Mouse (Mus musculus): Measurements from ENCODE around the gene Perm1. TPM values are rescaled to one million over a fixed set of nuclear protein-coding genes. Genes with fewer than 3 reads are reported as not detected.

The Perm1 gene
- total RNA-seq, 2 experiments from 2014 or later: 265 to 319 TPM

DNA sequence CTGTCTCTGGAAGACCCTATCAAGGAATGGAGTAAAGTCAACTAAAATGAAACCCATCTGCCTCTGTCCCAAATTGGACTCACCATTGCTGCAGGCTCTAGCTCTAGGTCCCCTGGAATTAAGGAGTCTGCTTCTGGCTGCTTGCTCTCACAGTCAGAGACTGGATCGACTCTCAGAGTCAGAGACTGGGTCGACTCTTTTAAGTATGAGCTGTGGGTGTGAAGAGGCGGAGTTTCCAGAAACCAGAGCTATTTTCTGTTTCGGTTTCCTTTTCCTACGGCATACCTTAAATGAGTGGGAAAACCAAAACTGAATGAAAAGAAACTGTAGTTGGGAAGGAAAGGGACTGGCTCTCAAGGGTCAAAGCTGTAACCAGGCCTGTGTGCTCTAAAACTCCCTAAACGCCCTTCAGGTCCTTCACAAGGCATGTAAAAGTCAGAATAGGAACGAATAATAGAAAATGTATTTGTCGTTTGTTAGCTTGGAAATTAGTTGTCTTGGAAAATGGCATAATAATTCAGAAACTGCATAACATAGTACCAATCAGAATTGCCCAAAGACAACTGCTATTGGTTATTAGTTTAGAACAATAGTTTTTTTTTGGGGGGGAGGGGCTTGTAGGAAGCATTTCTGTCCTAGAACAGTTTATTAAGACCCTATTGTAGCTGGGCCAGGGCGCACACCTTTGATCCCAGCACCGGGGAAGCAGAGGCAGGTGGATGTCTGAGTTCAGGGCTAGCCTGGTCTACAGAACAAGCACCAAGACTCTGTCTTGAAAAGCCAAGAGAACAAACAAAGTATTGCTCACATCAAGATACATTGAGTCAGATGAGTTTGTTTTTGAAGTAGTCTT lies 14.8 kb upstream of the Perm1 start, which contains the start of gene Isg15:
Gene Isg15, minus strand, starts transcription at position 196 of the 853 bp plus-strand sequence.
- peak; percentile 54 to 63 for DNase-seq

DNA sequence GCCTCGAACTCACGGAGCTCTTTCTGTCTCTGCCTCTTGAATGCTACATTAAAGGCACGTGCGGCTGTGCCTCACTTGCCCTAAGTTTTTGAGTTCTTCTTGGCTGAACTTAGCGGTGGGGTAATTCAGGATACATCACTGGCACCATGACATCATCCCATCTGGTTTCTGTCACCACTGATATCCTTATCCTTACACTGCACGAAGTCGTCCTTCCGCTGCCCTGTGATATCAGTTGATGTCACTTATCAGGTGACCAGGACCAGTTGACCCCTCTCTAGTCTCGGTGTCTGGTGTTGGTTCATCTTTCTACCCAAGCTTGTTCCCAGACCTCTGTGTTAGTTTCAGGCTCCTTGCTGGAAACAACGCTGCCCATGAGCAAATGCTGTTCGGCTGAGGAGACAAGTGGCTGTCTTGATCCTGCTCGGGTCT lies 13.2 kb upstream of the Perm1 start:
- DNase-seq: peak in 1 of 2 experiments; percentile 39

DNA sequence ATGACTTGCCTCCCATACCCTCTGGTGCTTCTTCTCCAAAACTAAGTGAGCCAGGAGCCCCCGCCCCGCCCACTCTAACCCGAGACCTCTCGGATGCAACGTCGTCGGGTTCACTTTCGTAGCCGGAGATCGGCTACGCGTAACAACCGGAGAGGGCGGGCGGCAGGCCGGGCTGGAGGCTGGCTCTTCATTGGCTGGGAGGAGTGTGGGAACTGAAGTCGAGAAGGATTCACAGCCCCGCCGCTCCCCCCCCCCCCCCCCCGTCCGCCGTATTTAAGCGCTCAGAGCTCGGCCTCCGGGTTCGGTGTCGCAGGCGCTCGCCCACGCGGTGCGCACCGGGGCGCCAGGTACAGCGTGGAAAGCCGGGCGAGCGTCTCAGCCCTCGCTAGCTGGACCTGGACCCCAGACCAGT lies 12.7 kb upstream of the Perm1 start, which contains the start of gene AW011738:
Gene AW011738, plus strand, starts transcription at position 304 of the 412 bp plus-strand sequence.
- peak; percentile 86 to 90 for DNase-seq

DNA sequence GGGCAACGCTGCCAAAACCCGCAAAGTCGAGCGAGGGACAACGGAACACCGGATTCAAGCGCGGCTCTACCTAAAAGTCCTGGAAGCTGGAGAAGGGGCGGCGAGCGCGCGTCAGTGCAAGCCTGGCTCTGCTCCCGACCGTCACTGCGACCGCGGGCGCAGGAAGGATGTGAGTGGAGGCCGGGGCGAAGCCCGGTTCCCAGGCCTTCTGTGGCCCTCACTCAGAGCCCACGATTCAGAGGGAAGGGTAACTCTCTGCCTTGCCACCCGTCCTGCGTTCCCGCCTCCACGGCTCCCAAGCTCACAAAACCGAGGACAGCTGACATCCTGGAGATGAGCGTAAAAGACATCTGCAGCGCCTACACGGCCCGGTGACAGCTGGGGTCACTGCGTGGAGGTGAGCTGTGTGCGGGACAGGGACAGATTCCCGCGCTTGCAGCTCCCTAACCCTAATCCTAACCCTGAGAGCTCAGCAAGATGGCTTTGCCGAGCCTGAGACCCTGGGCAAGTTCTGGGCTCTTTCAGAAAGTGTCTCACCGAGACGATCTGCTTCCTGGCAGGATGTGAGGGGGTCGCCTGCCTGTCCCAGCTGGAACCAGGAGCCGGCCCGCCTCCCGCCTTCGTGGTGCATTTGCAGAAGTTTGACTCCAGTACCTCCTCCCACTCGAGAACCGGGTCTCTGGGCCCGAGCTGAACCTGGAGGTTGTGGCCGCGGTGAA lies 12.1 kb upstream of the Perm1 start:
- peak; percentile 36 to 42 for DNase-seq

DNA sequence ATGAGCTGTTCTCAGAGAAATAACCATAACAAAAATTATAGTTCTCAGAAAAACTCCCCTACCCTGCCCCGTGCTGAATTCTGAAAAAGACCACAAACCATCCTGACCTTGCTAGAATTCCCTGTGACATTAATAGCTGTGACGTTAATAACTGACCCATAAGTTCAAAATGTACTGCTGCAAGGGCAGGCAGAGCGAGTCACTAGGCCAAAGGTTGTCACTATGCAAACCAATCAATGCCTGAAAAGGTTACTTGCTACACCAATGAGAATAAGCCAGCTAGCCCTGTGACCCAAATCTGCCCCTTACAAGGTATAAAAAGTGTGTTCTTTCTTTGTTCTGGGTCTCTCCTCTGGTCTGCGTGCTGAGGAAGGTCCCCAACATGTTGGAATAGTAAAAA lies 6.8 kb upstream of the Perm1 start:
- no peak for DNase-seq

DNA sequence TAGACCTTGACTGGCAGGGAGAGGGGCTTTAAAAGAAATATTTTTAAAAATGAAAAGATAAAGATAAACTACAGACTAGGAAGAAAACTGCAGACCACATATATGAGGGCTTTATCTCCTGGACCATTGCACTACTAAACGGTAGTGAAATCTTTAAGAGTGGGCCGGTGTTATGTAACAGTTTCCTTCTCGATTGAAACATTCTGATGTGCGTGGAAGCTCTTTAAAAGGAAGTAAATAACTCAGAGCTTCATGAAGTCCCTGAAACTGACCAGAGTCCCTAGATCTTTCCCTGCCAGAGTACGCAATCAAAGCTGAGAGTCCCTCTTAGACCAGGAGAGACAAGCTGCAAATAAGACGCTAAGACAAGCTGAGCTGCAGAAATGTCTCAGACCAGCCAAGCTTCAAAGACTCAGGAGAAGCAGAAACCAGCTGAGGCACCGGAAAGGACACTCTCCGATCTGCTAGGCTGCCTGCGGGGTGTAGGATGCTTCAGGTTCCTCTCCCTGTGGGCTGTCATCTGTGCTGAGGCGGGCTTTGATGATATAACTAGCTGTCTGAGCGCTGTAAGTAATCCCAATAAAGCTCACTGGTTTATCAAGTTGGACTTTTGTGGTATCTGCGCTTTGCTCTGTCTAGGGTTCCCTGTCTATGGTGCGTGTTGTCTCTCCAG lies 5.6 kb upstream of the Perm1 start:
- no peak for DNase-seq

DNA sequence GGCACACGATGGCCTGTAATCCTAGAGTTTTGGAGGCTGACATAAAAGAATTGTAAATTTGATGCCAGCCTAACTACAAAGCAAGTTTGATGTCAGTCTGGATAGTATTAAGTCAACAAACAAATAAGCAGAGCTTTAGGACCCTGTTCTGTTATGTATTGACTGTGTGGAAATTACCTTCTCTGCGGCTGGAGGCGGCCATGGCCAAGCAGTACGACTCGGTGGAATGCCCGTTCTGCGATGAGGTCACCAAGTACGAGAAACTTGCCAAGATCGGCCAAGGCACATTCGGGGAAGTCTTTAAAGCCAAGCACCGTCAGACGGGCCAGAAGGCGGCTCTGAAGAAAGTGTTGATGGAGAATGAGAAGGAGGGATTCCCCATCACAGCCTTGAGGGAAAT lies 2.5 kb upstream of the Perm1 start:
- DNase-seq: no peak

DNA sequence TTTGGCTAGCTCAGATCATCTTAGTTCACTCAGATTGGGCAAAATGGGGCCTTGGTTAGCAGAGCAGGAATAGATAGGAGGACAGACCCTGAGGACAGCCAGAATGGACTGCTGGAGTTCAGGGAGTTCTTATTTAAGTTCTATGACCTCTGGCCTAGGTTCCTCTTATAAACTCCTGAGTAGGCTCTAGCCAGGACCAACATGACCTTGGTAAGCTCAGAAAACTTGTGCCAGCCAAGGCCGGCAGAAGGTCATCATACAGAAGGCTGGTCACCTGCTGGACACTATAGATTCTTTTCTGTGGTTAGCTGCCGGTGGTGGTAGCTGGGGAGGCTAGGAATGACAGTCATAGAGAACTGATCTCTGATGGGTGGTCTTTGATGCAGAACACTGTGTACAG lies 528 bp downstream of the Perm1 start:
- DNase-seq: peak in 1 of 2 experiments; percentile 32

DNA sequence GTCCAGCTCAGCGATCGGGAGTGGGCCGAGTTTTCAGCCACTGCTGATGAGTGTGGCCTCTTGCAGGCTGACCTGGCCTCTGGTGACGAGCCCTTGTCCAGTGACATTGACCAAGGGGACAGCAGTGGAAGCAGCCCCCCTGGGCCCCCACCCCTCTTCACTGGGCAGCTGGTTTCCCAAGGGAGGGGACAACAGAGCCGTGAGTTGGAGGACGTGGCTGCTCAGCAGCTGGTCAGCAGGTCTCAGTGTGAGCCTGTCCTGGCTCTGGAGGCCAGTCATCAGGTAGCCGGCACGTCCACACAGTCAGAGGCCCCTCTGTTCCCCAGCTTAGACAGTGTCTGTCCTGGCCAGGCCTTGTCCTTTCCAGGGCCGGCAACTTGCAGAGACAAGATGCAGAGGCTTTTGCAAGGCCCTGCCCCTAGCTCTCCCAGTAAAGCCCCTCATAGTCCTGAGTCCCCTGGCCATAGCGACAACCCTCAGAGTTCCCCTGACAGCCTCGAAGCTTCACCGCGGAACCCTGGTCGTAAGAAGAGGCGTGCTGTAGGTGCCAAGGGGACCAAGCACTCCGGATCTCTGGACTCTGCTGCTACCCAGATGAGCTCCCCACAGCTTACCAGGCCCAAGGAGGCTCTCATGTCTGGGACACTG lies 1.5 kb downstream of the Perm1 start:
- DNase-seq: peak; percentile 51 to 52

DNA sequence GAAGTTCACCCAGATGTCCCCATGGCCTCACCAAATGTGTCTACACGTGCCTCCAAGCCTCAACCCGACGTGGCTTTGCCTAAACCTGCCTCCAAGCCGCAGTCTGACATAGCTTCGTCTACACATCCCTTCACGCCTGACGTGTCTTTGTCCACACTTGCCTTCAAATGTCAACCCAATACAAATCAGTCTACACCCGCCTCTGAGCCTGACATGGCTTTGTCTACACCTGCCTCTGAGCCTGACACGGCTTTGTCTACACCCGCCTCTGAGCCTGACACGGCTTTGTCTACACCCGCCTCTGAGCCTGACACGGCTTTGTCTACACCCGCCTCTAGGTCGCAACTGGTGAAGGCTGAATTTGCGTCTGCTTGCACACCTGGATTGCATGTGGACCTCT lies 2.2 kb downstream of the Perm1 start:
- peak; percentile 25 to 50 for DNase-seq

DNA sequence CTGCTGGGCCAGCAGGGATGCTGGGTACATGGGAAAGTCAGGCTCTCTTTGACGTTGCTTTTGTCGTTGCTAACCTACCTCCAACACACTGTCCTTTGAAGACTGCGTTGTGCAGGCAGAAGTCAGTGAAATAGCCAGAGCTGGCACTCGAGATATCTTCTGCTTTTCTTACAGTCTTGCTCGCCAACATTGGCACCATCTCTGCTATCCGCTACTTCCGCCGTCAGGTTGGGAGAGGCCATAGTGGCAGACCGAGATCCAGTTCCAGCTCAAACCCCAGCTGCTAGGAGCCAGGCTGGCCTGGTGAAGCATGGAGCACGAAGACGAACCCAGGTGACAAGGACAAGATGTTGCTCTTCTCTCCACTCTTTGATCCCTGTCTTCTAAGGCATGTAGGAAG lies 4.3 kb downstream of the Perm1 start:
- no peak for DNase-seq

DNA sequence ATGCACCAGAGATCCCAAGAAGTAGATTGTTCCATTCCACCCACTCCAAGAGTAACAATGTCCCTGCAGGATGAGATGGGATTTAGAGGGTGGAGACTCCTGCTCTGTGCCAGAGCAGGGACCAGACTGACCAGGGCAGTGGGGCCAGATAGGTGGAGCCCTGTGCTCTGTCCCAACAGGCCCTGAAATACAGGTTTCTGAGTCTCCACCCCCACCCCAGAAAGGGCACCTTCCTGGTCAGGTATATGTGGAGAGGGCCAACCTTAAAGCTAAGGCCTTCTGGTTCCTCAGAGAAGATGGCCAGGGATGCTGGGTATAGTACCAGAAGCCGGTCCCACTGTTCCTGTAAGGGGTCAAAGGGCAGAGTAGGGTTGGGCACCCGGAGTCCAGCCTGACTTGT lies 8.6 kb downstream of the Perm1 start:
- DNase-seq: no peak

DNA sequence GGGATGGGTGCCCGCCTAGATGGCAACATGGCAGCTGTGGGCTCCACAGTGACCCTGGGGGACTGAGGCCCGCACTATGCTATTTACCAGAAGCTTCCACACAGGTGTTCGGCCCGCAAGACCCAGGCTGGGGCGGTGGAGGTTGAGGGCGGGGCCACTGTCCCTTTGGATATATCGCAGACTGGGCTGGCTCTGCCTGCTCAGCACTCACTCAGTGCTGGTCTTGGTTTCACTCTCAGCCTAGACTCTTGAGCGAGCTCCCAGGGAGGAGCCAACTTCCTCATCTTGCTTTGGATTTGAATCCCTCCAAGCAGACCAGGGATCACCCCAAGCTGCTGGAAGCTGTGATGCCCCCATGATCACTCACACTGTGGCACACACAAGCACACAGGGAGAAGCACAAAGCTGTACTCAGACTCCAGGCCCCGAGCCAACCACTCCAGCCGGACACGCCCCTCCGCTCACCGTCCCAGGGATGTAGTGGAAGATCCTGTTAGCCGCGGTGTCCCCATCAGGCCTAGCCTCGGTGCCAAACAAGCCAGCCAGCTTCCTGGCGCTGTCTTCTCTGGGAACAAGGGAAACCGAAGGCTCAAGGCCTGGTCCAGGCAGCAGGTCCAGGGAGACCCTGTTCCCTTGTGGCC lies 12.2 kb downstream of the Perm1 start:
- DNase-seq: peak; percentile 58 to 67

DNA sequence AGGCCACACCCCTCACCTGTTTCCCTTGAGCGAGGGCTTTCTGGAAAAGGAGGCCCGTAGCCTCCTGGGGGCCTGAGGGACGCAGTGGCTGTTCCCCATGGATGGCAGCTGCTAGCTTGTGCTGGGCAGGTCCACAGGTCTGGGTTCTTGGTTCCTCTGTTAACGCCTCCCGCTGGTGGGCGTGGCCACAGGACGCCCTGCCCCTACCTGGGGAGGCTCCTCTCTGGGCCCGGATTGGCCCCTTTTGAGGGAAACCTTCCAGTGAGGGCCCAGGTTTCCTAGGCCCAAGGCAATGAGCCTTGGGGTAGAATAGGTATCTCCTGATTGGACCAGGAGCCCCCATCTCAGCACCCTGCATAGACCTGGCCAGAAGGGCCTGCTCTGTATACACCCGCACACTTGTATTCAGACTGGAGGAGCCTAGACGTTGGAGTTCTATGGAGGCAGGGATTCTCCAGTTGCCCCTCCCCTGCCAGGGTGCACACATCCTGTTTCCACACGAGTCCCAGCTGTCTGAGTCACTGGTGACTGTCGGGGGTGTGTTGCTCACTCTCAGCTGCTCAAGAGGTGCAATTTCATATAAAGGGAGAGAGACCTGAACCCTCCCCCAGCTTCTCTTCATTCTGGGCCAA lies 12.8 kb downstream of the Perm1 start:
- DNase-seq: peak in 1 of 2 experiments; percentile 24

DNA sequence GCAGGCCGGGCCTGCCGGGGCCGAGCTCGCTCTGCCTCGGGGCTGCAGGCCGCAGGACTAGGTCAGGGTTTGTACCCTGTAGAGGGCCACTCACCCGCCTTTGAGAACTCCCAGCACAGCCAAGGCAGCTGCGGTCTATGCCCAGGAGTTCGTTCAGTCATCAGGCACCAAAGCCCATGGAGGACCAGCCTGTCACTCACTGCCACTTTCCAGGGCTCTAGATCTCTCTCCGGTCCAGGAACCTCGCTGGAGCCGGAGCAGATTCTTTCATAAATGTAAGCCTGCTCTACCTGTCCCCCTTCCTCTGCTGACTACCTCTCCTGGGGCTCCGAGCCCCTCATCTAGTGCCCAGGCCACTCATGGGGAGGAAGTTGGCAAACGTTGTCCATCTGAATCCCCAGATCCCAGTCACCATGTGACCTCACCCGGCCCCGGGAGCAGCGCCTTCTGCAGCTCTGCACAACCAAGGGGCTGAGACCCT lies 18.4 kb downstream of the Perm1 start:
- peak in 1 of 2 experiments; percentile 39 for DNase-seq

DNA sequence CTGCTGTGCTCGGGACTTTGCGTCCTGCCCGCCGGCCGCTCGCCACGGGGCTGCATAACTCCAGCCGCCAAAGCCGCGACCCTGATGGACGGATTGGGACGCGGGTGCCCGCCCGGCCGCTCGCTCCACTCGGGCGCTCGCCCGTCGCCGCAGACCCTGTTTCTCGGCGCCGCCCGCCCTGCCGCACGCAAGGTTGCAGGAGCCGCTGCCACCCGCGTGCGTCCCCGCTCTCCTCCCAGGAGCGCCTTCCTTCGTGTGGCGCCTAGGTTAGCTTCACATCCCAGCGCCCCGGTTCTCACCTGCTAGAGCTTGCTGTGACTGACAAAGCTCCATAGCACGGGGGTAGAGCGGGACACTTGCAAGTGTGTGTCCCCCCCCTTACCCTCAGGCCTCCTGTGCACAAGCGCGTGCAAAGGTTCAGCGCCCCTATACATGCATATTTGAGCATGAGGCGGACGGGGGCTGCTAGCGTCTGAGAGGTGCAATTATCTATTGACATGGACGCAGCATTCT lies 19.1 kb downstream of the Perm1 start, which contains the start of gene Plekhn1:
Gene Plekhn1, minus strand, starts transcription at position 157 of the 513 bp plus-strand sequence.
- DNase-seq: peak; percentile 80 to 82

DNA sequence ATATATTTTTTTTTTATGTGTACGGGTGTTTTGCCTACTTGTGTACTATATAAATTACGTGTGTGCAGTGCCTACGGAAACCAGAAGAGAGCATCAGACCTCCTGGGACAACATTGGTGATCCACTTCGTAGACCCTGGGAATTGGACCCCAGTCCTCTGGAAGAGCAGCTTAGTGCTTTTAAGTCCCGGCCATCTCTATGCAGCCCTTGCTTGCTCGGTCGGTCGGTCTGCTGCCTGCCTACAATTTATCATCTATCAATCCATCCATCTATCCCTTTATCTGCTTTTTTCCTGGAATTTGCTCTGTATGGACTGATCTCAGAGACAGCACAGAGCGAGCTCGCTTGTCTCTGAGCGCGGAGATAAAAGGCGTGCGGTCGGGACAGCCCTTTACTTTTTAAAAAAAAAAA lies 19.7 kb downstream of the Perm1 start:
- peak in 1 of 2 experiments; percentile 32 for DNase-seq

DNA sequence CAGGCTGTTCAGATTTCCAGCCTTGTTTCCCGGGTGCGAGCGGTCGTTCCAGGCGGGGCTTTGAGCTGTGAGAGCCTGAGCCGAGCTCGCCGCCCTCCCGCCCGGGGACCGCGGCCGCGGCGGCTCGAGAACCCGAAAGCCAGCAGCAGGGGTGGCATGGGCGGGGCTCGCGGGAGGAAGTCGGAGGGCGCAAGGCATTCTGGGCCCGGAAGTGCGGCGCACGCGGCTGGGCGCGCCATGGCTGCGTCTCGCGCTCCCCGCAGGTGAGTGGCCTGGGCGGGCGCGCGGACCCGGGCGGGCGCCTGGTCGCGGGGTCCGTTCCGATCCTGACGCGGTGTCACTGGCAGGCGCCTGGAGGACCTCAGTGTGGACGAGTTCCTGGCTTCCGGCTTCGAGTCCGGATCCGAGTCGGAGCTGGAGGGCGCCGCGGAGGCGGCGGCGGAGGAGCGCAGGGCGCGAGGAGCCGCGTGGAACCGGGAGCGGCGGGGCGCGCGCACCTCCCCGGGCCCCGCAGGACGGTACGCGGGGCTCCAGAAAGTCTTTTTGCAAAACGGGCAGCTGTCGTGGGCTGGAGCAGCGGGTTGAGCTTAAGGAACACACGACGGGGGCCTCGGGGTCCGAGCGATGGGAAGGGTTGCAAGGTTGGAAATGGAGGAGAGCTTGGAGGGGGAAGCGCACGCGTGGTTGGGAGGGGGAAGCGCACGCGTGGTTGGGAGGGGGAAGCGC lies 20.3 kb downstream of the Perm1 start, which contains the start of gene Noc2l:
Gene Noc2l, plus strand, starts transcription at position 203 of the 726 bp plus-strand sequence.
- DNase-seq: peak; percentile 92 to 94

DNA sequence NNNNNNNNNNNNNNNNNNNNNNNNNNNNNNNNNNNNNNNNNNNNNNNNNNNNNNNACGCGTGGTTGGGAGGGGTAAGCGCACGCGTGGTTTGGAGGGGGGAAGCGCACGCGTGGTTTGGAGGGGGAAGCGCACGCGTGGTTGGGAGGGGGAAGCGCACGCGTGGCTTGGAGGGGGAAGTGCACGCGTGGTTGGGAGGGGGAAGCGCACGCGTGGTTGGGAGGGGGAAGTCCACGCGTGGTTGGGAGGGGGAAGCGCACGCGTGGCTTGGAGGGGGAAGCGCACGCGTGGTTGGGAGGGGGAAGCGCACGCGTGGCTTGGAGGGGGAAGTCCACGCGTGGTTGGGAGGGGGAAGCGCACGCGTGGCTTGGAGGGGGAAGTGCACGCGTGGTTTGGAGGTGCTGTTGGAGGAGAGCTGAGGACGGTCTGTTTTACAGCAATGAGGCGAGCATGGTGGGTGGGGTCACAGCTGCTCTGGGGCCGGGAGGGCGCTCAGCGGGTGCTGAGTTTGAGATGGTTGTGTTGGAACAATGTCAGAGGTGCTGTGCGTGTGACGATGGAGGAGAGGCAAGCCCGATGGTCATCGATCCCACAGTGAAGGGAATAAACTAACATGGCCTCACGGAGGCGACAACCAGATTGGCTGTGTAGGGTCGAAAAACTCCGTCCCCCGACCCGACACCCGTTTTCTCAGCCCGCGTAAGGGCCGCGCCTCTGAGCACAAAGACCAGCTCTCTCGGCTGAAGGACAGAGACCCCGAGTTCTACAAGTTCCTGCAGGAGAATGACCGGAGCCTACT lies 21.2 kb downstream of the Perm1 start:
- DNase-seq: no peak

All from heart, adult 18-20 months (tissue).